ENCODE assay signal across 8 mouse cellular contexts in genomic region chr7:6918267-6918666, GRCm38 (mm10).
DNase-seq lines count a peak whose midpoint lies in the region; ATAC-seq lines count a peak whose summit lies in the region.

No protein-coding gene starts in this region.

- H3K4me2 ChIP-seq in embryonic facial prominence, embryonic 13.5 days, result no peak overlapping the region
- no peak overlapping the region for H3K4me2 ChIP-seq in limb, embryonic 11.5 days (ENCODE audit: low read depth, severe bottlenecking)
- no peak overlapping the region for H3K4me2 ChIP-seq in midbrain, embryonic 15.5 days
- H3K4me2 ChIP-seq in stomach, embryonic 15.5 days, result no peak overlapping the region

- no peaks in the 10 kb centered on the region for H3K27me3 ChIP-seq in embryonic facial prominence, embryonic 13.5 days
- H3K27me3 ChIP-seq in limb, embryonic 11.5 days (ENCODE audit: control insufficient read depth, insufficient read depth, low read length), result no peaks in the 10 kb centered on the region
- no peaks in the 10 kb centered on the region for H3K27me3 ChIP-seq in midbrain, embryonic 15.5 days (replicated peaks)
- no peaks in the 10 kb centered on the region for H3K27me3 ChIP-seq in stomach, embryonic 15.5 days (replicated peaks)

- H3K4me1 ChIP-seq in embryonic facial prominence, embryonic 13.5 days, result peaks cover 25% of the 10 kb centered on the region
- peaks cover 17% of the 10 kb centered on the region; the same call in 1 of the 2 replicates for H3K4me1 ChIP-seq in limb, embryonic 11.5 days (ENCODE audit: control insufficient read depth, insufficient read depth, low read length)
- peaks cover 44% of the 10 kb centered on the region for H3K4me1 ChIP-seq in midbrain, embryonic 15.5 days
- H3K4me1 ChIP-seq in stomach, embryonic 15.5 days, result 0 out of 2 replicates have a peak, but pooled peaks cover 4% of the 10 kb centered on the region

- peak; percentile 45 for DNase-seq in 416B (ENCODE audit: low read depth)
- peak; percentile 59 to 66 for DNase-seq in adrenal gland, postnatal 4 days (ENCODE audit: low spot score in 2 of 2)
- DNase-seq in heart, adult 8-10 months (ENCODE audit: low spot score), result peak; percentile 65
- peak; percentile 31 to 85 for DNase-seq in kidney, adult 8-10 months
- peak; percentile 95 for DNase-seq in limb, embryonic 11.5 days (ENCODE audit: low spot score)

- 0 out of 2 replicates have a peak overlapping the region, but pooled peaks have one; percentile 17 for H3K9ac ChIP-seq in embryonic facial prominence, embryonic 13.5 days
- no peak overlapping the region for H3K9ac ChIP-seq in limb, embryonic 11.5 days (ENCODE audit: low read length)
- no peak overlapping the region for H3K9ac ChIP-seq in midbrain, embryonic 15.5 days
- H3K9ac ChIP-seq in stomach, embryonic 15.5 days, result no peak overlapping the region

- no peaks in the 10 kb centered on the region for H3K9me3 ChIP-seq in embryonic facial prominence, embryonic 13.5 days
- no peaks in the 10 kb centered on the region for H3K9me3 ChIP-seq in limb, embryonic 11.5 days (ENCODE audit: control insufficient read depth, low read length)
- H3K9me3 ChIP-seq in midbrain, embryonic 15.5 days, result no peaks in the 10 kb centered on the region
- H3K9me3 ChIP-seq in stomach, embryonic 15.5 days, result no peaks in the 10 kb centered on the region

- H3K36me3 ChIP-seq in embryonic facial prominence, embryonic 13.5 days, result no peaks in the 10 kb centered on the region
- no peaks in the 10 kb centered on the region for H3K36me3 ChIP-seq in limb, embryonic 11.5 days (ENCODE audit: control insufficient read depth, insufficient read depth, low read length)
- H3K36me3 ChIP-seq in midbrain, embryonic 15.5 days (replicated peaks), result no peaks in the 10 kb centered on the region
- no peaks in the 10 kb centered on the region for H3K36me3 ChIP-seq in stomach, embryonic 15.5 days

- peak overlapping the region; percentile 14; the same call in 1 of the 2 replicates for H3K27ac ChIP-seq in embryonic facial prominence, embryonic 13.5 days
- H3K27ac ChIP-seq in limb, embryonic 11.5 days (replicated peaks; ENCODE audit: low read depth, low read length), result no peak overlapping the region
- H3K27ac ChIP-seq in midbrain, embryonic 15.5 days, result peak overlapping the region; percentile 47
- 0 out of 2 replicates have a peak overlapping the region, but pooled peaks have one; percentile 8 for H3K27ac ChIP-seq in stomach, embryonic 15.5 days

- 12% methylated on average over 10 of the region's 10 CpGs for WGBS in embryonic facial prominence, embryonic 13.5 days
- 14% methylated on average over 10 of the region's 10 CpGs for WGBS in limb, embryonic 11.5 days
- WGBS in midbrain, embryonic 15.5 days, result 12% methylated on average over 10 of the region's 10 CpGs
- 8% methylated on average over 10 of the region's 10 CpGs for WGBS in stomach, embryonic 15.5 days

- no peak for ATAC-seq in embryonic facial prominence, embryonic 13.5 days (ENCODE audit: insufficient number of reproducible peaks, insufficient read depth, low FRiP score, low TSS enrichment, low read depth)
- ATAC-seq in limb, embryonic 11.5 days (ENCODE audit: insufficient number of reproducible peaks, low FRiP score, low TSS enrichment, low read depth), result peak; percentile 56; the same call in 1 of the 2 replicates
- ATAC-seq in midbrain, embryonic 15.5 days (replicated peaks), result peak; percentile 55
- peak; percentile 66; the same call in 1 of the 2 replicates for ATAC-seq in stomach, embryonic 15.5 days (ENCODE audit: insufficient read depth, low FRiP score, low read depth)

- H3K4me3 ChIP-seq in embryonic facial prominence, embryonic 13.5 days, result no peak overlapping the region
- no peak overlapping the region for H3K4me3 ChIP-seq in limb, embryonic 11.5 days (ENCODE audit: low read depth, low read length)
- no peak overlapping the region for H3K4me3 ChIP-seq in midbrain, embryonic 15.5 days
- no peak overlapping the region for H3K4me3 ChIP-seq in stomach, embryonic 15.5 days (replicated peaks)

Comparison
In these comparisons a context has a peak if more than half of its experiments do, and no peak if none do; other contexts are left out.
1. DNase-seq: peak in every context shown above with its lines; median percentile 95 in limb, embryonic 11.5 days; 65 in heart, adult 8-10 months; 62 in adrenal gland, postnatal 4 days; 58 in kidney, adult 8-10 months; 45 in 416B.